Mouse (Mus musculus): ENCODE results near the gene Strbp.

The Strbp gene

DNA sequence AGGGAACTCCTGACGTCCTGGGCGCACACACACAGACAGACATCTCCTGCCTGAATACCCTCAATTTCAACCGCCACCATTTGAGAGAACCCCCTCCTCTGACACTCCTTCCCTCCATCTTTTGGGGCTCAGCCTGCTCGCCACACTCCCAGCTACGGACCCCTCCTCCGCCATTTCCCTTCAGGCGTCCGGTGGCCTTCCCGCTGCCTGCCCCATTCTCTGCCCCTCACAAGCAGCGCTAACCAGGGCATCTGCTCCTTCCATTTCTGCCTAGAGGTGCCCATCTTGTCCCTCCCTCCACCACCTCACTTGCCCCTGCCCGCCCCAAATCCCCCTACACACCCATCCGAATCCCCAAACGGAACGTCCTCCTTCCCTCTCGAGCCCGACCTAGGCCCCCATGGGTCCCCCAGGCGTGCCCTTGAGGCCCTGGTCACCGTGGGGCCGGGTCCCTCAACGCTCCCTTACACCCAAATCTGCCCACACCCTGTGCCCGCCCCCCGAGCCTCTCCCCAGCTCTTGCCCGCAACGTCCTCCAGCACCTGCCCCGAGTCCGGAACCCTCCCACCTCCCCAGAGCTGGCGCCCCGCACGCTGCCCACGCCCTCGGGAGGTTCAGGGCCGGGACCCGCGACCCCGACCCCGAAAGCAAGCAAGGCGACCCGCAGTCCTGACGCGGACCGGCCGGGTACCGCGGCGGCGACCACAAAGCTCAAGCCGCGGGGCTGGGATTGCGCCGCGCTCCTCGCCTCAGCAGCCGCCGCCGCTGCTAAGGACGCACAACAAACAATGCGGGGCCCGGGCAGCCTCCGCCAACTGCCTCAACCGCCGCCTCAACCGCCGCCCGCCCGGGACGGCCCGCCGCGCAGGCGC is 1.1 kb downstream of the Strbp start:
- peak; percentile 17 for DNase-seq (ENCODE audit: low spot score)

DNA sequence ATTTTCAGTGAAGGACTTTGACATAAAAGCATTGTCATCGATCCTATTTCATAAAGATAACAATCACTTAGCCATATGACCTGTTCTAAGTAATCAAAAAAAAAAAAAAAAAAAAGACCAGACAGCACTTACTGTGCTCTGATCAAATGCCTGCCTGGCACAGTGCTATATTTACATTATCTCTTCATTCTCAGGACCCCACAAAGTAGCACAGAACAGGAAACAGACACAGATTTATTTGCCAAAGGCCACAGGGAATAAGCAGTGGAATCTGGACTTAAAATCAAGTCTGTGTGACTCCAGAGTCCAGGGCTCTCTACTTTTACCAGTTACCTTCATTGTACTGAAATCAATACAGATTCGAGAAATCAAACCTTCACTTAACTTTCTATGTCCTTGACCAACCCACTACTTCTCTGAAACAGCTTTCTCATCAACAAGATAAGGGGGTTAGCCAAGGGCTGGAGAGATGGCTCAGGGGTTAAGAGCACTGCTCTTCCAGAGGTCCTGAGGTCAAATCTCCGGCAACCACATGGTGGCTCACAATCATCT is 14.5 kb downstream of the Strbp start:
- DNase-seq (ENCODE audit: low spot score) = no peak

DNA sequence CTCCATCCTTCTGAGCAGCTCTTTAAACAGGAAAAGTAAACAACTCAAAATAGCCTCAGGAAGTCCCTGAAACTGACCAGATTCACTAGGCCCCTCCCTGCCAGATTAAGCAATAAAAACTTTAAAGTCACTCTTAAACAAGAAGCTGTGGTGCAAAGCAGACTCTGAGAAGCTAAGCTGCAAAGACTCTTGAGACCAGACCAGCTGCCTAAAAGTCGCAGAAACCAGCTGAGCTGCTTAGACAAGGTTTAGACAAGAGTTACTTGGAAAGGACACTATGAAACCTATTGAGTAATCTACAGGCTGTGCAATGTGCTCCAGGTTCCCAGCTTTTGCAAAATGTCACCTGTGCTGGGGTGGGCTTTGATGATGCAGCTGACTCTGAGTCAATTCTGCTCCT is 16.6 kb downstream of the Strbp start:
- DNase-seq (ENCODE audit: low spot score) = no peak

DNA sequence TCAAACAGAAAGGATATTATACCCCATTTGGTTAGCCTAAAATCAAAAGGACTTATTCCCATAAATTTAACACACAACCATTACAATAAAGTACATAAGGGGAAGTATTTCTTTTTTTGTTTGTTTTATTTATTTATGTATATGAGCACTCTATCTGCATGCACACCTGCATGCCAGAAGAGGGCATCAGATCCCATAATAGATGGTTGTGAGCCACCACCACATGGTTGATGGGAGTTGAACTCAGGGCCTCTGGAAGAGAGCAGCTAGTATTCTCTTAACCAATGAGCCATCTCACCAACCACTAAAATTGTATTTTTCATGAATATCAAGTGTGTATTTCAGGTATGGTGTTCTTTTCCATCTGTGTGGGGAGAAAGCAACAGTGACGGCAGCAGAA is 18.8 kb downstream of the Strbp start:
- DNase-seq (ENCODE audit: low spot score) = no peak

DNA sequence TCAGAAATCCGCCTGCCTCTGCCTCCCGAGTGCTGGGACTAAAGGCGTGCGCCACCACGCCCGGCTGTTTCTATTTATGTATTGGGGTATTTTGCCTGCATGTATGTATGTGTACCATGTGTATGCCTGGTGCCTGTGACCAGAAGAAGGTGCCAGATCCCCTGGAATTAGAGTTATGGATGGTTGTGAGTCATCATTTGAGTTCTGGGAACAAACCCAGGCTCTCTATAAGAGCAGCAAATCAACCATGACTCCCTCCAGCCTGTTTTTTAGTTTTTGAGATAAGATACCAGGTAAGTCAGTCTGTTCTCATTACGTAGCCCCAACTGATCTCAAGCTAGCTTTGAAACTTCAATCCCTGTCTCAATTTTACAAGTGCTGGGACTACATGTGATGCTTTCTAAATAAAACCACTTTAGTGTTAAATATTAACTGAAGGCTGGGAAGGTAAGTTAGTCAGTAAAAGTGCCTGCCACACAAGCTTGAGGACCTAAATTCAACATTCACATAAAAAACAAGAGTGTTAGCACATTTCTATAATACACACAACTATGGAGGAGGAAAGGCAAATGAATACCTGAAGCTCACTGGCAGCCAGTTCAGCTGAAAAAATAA is 21.4 kb downstream of the Strbp start:
- DNase-seq (ENCODE audit: low spot score) = no peak

DNA sequence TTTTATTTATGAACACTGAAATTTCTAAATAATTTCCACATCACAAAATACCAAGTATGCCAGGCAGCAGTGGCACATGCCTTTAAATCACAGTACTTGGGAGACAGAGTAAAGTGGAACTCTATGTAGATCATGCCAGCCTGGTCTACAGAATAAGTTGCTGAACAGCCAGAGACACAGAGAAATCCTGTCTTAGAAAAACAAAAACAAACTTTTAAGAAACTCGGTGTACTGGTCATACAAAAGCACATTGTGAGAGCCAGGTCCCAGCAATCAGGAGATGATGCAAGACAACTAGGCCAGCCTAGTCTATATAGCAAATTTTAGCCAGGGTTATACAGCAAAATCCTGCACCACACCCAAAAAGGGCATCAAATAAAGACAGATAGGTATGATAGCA is 52.6 kb downstream of the Strbp start:
- no peak for DNase-seq (ENCODE audit: low spot score)

DNA sequence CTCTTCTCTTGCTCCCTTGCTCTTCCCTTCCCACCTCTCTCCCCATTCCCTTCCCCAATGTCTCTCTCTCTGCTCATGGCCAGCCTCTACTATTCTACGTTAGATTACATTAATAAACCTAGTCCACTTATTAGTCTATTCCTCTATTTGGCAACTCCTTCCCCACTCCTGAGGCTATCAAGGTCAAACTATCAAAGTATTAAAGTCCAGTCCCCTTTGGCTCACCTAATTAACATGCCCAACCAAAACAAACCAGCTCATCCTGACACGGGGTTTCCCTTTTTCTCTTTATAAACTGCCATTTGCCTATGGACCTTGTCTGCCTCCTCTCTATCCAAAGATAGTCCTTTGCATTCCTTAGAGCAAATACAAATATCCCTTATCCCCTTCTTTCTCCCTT is 54.1 kb downstream of the Strbp start:
- no peak for DNase-seq (ENCODE audit: low spot score)

DNA sequence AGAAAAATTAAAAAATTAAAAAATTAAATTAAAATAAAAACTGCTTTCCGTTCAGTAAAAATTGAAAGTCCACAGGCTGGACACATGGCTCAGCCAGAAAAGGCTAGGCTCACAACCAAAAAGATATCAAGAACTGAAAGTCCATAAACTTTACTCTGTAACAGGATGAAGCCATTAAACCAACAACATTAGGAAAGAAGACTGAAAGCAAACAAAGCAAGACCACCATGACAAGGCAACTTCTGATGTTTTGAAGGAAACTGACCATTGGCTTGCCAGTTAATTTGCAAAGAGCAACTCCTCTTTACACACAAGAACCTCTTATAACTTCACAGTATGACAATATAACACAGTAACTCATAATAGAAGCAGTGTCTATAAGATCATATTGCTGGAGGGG is 54.7 kb downstream of the Strbp start:
- no peak for DNase-seq (ENCODE audit: low spot score)

DNA sequence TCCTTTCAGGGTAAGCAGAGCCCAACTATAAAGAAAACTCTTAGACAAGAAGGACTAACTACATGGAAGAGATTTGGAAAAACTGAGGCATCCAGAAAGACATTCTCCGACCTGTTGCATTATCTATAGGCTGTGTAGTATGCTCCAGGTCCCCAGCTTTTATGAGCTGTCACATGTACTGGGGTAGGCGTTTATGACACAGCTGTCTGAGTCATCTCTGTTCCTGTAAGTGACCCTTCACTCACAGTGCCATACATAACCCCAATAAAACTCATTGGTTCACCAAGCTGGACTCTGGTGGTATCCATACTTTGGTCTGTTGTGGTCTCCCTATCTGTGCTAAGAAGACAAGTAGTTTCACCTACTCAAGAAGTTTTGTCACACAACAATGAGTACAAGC is 80.3 kb downstream of the Strbp start:
- DNase-seq (ENCODE audit: low spot score) = no peak

DNA sequence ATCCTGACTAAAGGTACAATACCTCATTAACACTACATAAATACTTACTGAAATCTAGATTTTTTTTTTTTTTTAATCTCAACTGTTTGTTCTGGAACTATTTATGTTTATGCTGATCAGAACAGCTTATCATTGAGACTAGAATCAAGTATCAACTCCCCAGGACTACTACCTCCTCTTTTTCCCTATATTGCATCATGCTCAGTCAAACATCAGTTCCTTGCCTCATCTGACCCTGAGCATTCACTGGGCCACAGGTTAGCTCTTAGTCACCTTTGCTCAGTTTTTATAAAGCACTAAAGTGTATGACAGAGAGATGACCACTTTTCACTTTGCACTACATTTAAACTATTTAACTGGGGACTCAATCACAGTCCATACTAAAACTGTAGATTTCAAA is 115.7 kb downstream of the Strbp start:
- DNase-seq (ENCODE audit: low spot score) = no peak

DNA sequence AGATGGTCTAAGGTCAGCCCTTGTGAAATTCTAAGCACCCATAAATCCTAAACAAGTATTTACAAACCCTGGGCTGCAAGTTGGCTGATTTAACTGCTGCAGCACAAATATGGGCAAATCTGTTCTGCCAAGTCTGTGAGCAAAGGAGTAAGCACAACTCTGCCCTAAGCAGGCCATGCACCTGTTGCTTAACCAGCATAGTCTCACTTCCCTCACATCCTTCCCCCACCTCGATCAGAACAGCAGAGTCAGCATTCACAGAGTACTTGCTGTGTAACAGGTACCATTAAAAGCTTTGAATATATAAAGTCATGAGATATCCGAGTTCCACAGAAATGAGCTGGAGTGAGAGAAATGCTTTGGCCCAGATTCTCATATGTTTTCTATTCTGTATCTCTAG is 125.5 kb downstream of the Strbp start:
- no peak for DNase-seq (ENCODE audit: low spot score)

DNA sequence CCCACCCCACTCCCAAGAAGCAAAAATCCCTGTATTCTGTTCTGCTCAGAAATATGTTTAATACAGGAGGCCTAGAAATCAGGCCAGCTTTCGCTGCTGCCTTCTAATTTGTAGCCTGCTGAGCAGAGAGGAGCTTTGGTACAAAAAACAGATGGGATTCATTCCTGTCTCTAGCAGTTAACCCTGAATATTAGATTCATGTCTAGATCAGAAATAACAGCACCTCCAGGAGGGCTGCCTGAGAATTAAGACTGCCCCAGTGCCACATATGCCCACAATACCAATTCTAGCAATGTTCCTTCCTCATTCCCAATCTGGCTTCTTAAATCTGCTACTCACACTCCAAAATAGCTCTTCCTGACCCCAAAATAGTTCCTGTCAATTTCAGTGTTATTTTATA is 127.0 kb downstream of the Strbp start:
- no peak for DNase-seq (ENCODE audit: low spot score)

DNA sequence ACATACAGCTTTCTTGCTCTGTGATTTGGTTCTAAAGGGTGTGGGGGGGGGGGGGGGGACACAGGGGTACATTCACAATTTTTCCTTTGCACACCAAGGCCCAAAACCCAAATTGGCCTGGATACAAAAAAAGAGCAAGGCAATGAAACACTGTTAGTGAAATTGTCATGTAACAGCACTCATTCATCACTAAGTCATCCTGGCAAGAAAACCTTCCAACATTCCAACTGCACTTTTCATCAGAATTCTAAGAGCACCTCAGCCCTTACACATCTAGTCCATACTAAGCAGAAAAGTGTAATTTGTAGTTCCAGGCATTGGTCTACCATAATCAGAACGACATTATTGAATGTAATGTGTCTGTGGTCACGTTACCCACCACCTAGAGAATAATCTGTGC is 131.5 kb downstream of the Strbp start:
- no peak for DNase-seq (ENCODE audit: low spot score)

DNA sequence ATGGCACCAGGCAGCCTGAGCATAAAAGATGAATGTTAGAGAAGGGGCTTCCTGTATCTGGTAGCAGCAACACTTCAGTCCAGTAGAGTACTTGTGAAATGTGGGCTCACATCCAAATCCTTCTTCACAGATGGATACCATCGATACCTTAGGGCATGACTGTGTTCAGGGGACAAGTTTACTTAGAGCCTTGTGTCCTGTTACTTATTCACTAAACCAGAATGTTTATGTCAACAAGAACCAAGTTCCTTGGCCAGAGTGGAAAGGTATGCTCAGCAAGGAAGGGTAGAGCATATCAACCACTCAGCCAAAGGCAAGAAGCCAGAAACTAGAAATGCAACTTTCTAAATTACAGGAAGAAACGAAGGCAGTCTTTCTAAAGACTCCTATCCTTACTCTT is 133.0 kb downstream of the Strbp start:
- DNase-seq (ENCODE audit: low spot score) = no peak

DNA sequence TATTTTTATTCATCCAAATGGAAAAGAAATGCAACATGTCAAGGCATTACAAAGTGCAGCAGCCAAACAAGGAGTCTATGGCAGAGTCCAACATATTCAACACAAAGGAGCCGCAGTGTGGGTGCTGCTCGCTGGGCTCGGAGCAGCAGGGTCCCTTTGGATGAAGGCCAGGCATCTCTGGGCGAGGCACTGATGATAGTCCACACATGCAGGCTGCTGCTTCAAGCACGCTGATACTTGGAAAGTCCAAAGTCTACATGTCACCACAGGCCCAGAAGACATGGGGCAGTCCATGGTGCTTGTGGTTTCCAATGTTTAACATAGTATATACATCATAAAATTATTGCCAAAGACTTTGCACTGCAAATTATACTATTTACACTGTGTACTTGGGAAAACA is 133.8 kb downstream of the Strbp start:
- peak; percentile 15 for DNase-seq (ENCODE audit: low spot score)

DNA sequence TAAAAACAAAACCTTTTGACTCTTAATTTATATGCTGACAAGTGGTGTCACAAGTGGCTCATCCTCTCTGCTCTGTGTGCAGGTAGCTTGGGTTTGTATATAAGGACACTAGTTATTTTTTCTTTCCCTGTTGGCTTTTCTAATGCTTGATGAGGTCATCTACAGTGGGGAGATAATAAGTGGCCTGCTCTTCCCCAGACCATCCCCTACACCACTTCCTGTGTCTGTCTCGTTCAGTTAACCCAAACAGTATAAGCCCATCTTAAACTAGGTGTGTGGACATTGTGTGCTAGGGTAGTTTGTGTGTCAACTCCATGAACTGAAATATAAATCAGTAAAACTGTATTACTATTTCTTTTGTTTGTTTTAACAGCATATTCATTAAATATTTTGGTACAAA is 137.6 kb downstream of the Strbp start:
- DNase-seq (ENCODE audit: low spot score) = no peak

DNA sequence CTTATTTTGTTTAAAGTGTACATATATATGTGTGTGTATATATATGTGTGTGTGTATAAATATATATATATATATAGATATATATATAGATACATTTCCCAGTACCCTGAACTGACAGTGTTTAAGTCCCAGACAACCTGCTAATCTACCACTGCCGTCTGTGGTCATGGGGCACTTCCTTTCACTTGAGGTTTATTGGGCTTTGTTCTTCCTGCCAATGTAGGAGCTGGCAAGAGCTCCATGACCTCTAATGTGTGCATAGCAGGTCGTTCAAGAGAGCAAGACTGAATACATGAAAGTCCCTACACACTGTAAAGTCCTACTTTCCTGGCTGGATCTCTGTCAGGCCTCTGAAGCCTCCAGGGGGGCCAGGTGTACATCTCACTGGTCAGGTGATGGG is 138.1 kb downstream of the Strbp start:
- no peak for DNase-seq (ENCODE audit: low spot score)

DNA sequence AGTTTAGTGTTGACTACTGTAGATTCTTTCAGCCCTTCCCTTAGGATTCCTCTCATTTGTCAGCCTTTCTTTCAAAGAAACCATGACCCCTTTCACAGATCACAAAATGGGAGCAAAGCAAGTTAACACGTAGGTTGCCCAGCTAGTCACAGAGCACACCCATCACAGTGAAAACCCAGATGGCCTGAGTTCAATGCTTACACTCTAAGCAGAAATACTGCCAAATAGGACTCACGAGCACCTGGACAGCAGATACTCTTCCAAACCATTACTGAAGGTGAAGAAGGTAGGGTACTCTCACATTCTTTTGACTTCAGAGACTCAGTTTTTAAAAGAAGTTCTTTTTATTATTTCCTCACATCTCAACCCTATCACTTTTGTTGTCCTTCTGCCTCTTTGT is 147.3 kb downstream of the Strbp start:
- DNase-seq (ENCODE audit: low spot score) = no peak

DNA sequence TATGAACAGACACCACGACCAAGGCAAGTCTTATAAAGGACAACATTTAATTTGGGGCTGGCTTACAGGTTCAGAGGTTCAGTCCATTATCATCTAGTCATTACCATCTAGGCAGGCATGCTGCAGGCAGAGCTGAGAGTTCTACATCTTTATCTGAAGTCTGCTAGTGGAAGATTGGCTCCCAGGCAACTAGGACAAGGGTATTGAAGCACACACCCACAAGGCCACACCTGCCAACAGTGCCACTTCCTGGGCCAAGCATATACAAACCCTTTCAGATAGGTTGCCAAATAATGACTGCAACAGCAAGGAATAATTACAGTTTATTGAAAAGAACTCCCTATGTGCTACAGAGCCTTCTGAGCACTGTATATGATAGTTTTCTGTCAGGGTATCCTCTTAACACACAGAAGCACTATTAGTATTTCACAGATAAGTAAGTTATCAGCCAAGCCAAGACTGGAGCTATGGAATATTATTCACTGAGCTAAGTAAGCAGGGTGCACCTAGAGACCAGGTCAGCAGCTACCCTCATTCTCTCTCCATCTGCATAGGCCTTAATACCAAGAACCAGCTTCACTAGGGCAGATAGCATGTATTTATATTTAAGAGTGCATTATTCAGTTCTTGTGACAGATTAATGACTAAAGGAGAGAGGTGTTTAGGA is 154.2 kb downstream of the Strbp start:
- no peak for DNase-seq (ENCODE audit: low spot score)

DNA sequence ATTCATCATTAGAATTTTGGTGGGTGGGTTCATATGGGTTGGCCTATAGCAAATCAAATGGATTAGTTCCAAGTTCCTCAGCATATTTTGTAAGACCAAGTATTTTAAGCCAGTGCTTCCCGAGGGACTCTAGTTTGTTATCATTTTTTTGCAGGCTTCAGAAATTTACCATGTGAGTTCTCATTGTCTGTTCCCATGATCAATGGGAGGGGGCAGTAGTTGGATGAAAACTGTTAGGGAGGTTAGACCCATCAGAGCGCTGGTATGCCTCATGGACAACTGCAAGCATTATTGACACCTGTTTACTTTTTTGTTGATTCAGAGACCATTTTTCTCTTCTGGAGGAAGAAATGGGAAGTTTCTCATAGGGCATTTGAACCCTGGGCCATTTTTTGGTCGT is 172.0 kb downstream of the Strbp start:
- no peak for DNase-seq (ENCODE audit: low spot score)

DNA sequence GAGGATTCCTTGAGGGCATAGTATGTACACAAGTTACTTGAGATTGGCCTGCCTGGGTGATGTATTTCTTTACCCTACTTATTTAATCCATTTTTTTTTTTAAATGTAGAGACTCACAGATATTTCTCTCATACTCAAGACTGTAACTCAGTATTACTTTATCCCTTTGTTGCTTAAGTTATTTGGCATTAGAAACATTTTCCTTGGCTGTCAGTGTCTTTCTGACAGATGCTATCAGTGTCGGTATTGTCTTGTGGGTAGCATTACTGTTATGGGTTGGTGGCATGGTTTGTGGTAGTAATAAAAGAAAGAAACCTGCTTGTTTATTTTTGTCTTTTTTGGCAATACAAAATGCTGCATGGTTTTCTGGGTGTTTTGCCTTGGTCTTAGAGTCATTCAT is 172.9 kb downstream of the Strbp start:
- no peak for DNase-seq (ENCODE audit: low spot score)

DNA sequence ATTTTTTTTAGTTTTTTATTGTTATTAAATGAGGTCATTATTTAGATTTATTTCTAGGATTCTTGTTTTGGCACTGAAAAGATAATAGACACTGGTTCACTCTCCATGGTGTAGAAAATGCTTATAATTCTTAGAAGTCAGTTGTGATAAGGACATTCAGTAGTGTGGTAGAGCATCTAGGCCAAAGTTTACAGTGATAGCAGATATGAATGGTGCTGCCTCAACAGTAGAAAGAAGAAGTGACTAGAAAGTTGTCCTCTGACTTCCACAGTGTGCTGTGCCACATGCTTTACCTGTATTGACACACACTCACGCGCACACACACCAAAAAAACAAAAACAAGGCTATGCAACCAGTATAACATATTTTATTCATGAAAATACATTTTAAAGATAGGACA is 174.3 kb downstream of the Strbp start:
- no peak for DNase-seq (ENCODE audit: low spot score)

DNA sequence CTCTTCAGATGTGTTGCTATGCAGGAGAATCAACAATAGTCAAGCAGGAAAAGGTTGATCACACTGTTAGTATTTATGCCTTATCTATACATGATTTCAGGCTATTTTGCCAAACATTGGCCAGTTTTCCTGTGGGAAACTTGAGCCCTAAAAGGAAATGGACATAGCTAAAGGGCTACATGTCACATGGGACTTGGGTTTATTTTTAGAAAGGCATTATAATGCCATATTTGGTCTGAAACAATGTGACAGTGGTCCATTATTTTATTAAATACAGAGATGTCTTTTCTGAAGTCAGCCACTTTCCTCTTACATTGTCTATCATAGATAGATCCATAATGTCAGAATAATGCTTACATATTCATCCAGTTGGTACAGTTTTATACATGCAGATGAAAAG is 176.1 kb downstream of the Strbp start:
- DNase-seq (ENCODE audit: low spot score) = no peak
